Mouse (Mus musculus) lung, adult 2 months (tissue): ENCODE results near the gene Pcp2. TPM values are rescaled to one million over a fixed set of nuclear protein-coding genes. Genes with fewer than 3 reads are reported as not detected.

Experiments
- DNase-seq: peaks from one replicate; pipeline ENCODE4 v3.0.0; 2022
- H3K4me1 ChIP-seq: fragments of 200-500 bp; 2 replicates; pipeline ENCODE4 v1.6.1; 2011; ENCODE audit warnings: low read length; ENCODE audit not compliant: control insufficient read depth, insufficient read depth
- H3K4me3 ChIP-seq: fragments of 200-500 bp; replicated peaks from 2 replicates; pipeline ENCODE3; 2011; ENCODE audit warnings: low read depth, mild to moderate bottlenecking, control low read depth, low read length; ENCODE audit errors: extremely low read depth
- CTCF ChIP-seq: fragments of 200-500 bp; IDR thresholded peaks from 2 replicates; pipeline ENCODE4 v1.5.1; 2011; ENCODE audit warnings: mild to moderate bottlenecking, low read length, control low read depth; ENCODE audit not compliant: insufficient read depth
- POLR2A ChIP-seq: fragments of 200-500 bp; IDR thresholded peaks from 2 replicates; pipeline ENCODE4 v1.6.1; 2011; ENCODE audit warnings: low read depth, mild to moderate bottlenecking, control low read depth, low read length, borderline replicate concordance; ENCODE audit errors: extremely low read depth
- WGBS: fragments of 180-500 bp; shearing (Covaris S2); methylation state at CpG from one replicate; pipeline ENCODE4 v1.1.7; 2018; 5-methylcytosine and 5-hydroxymethylcytosine counted together
- polyA plus RNA-seq: library from polyadenylated mRNA; depleted of rRNA; stranded (reverse); fragments of >200 nt; gene quantifications from 2 replicates; pipeline ENCODE4 v1.2.3, GENCODE M21; 2012; rRNA removed

Gene Pcp2
- polyA plus RNA-seq, 1 experiment: not detected

DNA sequence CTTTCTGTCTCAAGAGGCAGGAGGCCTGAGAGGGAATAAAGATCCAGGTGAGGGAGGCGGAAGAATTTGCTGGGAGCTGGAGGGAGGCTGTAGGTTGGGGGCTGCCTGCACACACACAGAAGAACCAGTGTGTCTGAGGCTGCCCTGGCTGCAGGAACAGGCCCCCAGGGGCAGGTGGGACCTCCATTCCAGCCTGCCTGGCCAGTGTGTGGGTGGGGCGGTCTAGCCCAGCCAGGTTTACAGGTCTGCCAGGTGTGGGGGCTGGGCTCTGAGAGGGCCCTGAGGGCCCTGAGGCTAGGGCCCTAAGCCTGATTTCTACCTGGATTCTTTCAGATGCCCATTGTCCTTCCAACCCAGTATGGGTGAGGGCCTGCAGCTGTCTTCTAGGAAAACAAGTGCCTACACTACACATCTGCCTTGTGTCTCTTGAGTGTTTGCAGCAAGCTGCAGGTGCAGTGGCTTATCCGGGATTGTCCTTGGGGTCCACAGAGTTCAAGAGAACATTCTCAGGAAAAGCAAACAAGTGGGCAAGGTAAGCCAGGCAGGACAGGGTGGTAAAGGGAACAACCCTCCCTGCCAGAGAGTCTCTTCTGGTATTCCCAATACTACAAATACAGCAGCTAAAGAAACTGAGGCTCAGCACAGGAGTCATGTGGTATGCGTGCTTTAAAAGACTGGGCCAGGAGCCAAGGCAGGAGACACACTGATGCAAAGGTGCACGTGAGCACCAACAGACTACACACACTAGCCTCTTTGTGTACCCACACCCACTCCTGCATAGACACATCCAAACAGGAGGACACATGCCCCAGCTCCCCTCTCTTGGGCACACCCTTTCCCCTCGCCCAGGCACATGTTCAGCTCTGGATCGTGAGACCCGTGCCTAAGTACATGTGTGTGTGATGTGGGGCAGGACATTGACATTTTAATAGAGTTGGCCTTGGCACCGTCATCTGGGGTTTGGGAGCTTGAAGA is 45.7 kb downstream of the Pcp2 start:
- DNase-seq: no peak
- no peak for TF ChIP-seq POLR2A
- no peak for TF ChIP-seq CTCF
- H3K4me3 ChIP-seq: no peak overlapping the region
- no peaks in the 10 kb centered on the region for H3K4me1 ChIP-seq
- 63% methylated on average over 9 of the region's 9 CpGs for WGBS

DNA sequence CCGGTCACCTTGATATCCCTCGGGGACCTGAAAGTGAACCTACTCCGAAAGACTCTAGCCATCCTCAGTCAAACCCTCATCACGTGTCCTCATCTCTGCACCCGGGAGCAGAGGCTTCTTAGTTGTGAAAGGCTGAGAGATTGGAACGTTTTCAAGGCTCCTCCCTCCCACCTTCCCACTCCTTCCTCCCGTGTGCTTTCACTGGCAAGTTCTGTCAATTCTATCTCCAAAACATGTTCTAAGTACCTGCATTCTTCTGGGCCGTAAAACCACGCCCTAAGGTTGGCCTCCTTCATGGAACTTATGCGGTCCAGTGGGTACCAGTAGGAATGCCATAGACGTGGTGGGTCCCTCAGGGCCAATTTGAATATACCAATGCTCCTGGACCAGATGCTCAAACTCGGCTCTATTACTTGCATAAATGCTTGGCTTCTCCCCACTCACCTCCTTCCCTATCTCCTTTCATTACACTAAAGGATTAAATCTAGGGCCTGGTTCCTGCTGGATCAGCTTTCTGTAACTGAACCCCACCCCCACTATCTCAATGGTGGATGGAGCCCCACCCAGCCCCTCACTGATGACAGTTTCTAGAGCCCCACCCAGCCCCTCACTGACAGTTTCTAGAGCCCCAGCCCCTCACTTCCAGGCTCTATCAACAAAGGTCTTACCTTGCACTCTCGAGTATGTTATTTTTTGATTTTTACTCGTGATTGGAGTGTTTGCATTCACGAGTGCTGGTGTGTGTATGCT is 49.0 kb downstream of the Pcp2 start:
- DNase-seq: no peak

DNA sequence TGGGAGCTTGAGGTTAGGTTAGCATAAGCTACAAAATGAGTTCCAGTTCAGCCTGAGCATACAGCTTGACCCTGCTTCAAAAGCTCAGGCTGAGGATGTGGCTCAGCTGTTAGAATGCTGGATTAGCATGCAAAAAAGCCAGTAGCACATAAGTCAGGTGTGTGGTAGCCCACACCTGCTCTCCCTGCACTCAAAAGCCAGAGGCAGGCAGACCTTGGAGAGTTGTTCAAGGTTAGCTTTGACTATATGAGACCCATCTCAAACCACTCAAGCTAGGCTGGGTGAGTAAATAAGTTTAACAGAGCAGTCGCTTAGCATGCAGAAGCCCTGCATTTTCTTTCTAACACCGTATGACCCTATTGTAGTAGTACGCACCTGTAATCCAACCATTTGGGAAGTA is 50.8 kb downstream of the Pcp2 start:
- no peak for DNase-seq
- Histone ChIP-seq H3K4me3 (no peak overlapping the region), H3K4me1 (no peaks in the 10 kb centered on the region)
- WGBS: 88% methylated on average over 3 of the region's 3 CpGs
- TF ChIP-seq POLR2A (no peak), CTCF (no peak)

More for the DNA sequence above, 49.0 kb downstream of the Pcp2 start:
- TF ChIP-seq POLR2A (no peak), CTCF (no peak)
- Histone ChIP-seq H3K4me3 (no peak overlapping the region), H3K4me1 (no peaks in the 10 kb centered on the region)
- WGBS: 52% methylated on average over 15 of the region's 15 CpGs

Other genes with a start within 250 kb of the Pcp2 start
- gene Arhgef18, start 232.5 kb downstream of the Pcp2 start, polyA plus RNA-seq: 68.7 and 87.9 TPM in 2 replicates
- 7.6 and 7.7 TPM in 2 replicates for gene Pex11g, start 157.9 kb downstream of the Pcp2 start, polyA plus RNA-seq
- gene Tex45, start 154.7 kb downstream of the Pcp2 start, polyA plus RNA-seq: 0.14 and 0.24 TPM in 2 replicates
- 78.5 TPM in 2 replicates for gene Zfp358, start 132.4 kb downstream of the Pcp2 start, polyA plus RNA-seq
- gene Mcoln1, start 125.1 kb downstream of the Pcp2 start, polyA plus RNA-seq: 286 and 410 TPM in 2 replicates
- 75.7 and 88.1 TPM in 2 replicates for gene Pnpla6, start 110.2 kb downstream of the Pcp2 start, polyA plus RNA-seq
- gene C330021F23Rik, start 57.6 kb downstream of the Pcp2 start, polyA plus RNA-seq: 0.88 TPM in 1 of 2 replicates, not detected in the other
- gene Camsap3, start 38.3 kb downstream of the Pcp2 start, polyA plus RNA-seq: 16.9 and 33.1 TPM in 2 replicates
- gene Xab2, start 4.2 kb downstream of the Pcp2 start, polyA plus RNA-seq: 59.0 and 66.6 TPM in 2 replicates
- 3.7 and 10.0 TPM in 2 replicates for gene Pet100, start 4.0 kb downstream of the Pcp2 start, polyA plus RNA-seq
- gene Stxbp2, start 5.4 kb upstream of the Pcp2 start, polyA plus RNA-seq: 115 and 153 TPM in 2 replicates
- 6.2 and 10.8 TPM in 2 replicates for gene Retn, start 30.2 kb upstream of the Pcp2 start, polyA plus RNA-seq
- 8.2 and 10.0 TPM in 2 replicates for gene Mcemp1, start 40.2 kb upstream of the Pcp2 start, polyA plus RNA-seq
- 6.5 and 17.4 TPM in 2 replicates for gene Fcor, start 46.8 kb upstream of the Pcp2 start, polyA plus RNA-seq
- 28.5 and 28.7 TPM in 2 replicates for gene Trappc5, start 50.8 kb upstream of the Pcp2 start, polyA plus RNA-seq
- gene Fcer2a, start 68.6 kb upstream of the Pcp2 start, polyA plus RNA-seq: 2.7 and 12.5 TPM in 2 replicates
- gene Clec4g, start 95.1 kb upstream of the Pcp2 start, polyA plus RNA-seq: 0.55 and 1.1 TPM in 2 replicates
- gene Cd209a, start 123.4 kb upstream of the Pcp2 start, polyA plus RNA-seq: 0.55 and 6.1 TPM in 2 replicates
- gene Cd209e, start 228.8 kb upstream of the Pcp2 start, polyA plus RNA-seq: not detected in 2 replicates